Mouse (Mus musculus): ENCODE data around the gene Olfr812. TPM values are rescaled to one million over a fixed set of nuclear protein-coding genes. Genes with fewer than 3 reads are reported as not detected.
"Not testable (repeated sequence)": the region's sequence is repeated elsewhere in the genome, so short reads cannot be mapped to it uniquely, and the experiment has no call there.

The Olfr812 gene
- total RNA-seq (2021) = not detected
- long read RNA-seq, experiment 1 = 0 reads
- long read RNA-seq, experiment 2 = 0 reads

DNA sequence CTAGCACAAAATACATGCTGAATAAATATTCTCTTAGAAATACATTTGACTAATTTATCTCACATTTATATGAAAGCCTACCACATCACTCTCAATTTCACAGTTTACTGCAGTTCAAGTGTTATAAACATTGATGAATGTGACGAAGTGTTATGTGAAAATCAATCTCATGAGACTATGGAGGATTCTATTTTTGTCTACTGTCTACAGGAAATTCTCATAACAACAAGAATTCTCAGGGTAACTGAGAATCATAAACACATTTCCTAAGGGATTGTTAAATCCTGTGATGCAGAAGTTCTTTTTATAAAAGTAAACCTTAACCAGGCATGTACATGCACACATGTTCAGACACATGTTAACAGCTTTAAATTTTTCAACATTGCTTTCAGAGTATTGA, at the start of gene Olfr812:
Gene Olfr812, minus strand, starts transcription at position 101 of the 400 bp plus-strand sequence.
- no peak for DNase-seq (ENCODE audit: low spot score in 2 of 2)

DNA sequence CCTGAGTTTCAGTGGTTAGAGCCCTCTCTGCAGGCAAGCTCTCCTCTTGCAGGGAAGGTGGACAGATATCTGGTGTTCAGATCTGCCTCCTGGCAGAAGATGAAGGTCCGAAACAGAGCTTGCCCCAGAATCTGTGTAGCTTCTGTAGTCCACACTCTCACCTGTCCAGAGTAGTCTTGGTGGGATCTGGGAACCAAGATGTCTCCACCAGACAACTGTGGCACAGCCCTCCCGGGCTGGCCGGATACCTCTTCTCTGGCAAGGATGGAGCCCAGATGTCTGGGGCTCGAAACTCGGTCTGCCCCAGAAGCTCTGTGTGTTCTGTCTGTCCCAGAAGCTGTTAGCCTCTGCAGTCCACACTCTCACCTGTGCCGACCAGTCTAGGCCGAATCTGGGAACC, 40.0 kb upstream of the Olfr812 start:
- no peak for DNase-seq (ENCODE audit: low spot score in 2 of 2)

GRCm38 (mm10) chr10:129885496-129885895, 39.6 kb upstream of the Olfr812 start:
- not testable (repeated sequence) for DNase-seq (ENCODE audit: low spot score in 2 of 2)

- DNase-seq (ENCODE audit: low spot score in 2 of 2) = not testable (repeated sequence)
These were observed 33.9 kb upstream of the Olfr812 start, which contains the start of gene Olfr814 for GRCm38 (mm10) chr10:129879751-129880150. Gene Olfr814, minus strand, starts transcription at chr10:129879851.

DNA sequence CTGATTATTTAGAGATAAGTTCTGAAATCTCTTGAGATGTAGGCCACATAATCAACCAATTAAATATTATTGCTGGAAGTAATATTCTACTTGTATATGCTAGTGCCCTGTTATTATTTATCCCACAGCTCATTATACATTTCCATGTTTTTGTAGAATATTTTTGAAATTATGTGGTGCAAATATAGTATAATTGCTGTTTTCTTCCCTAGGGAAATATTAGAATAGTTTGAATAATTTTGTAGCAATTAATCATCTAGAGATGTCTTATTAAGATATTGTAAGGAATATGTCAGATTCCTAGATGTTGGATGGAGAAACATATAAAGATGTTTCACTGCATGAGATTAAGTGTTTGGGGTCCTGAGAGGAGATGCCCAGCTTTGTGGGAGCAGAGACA, 9.2 kb upstream of the Olfr812 start, which contains the start of gene Olfr813:
Gene Olfr813, plus strand, starts transcription at position 301 of the 400 bp plus-strand sequence.
- no peak for DNase-seq (ENCODE audit: low spot score in 2 of 2)

GRCm38 (mm10) chr10:129847343-129847742, 1.4 kb upstream of the Olfr812 start:
- DNase-seq (ENCODE audit: low spot score in 2 of 2) = no peak

DNA sequence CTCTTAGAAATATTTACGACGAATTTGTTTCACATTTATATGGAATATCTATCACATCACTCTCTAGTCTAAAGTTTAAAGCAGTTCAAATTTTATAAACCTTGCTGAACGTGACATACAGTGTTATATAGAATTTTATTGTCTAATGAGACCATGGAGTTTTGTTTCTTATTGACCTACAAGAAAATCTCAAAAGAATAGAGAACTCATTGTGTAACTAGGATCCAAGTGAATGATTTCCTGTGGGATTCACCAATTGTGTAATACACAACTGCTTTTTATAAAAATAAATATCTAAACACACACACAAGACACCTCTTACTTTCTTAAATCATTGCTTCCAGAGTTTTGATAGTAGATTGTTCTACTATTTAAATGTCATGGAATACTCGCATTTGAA, 41.6 kb downstream of the Olfr812 start, which contains the start of gene Olfr811:
Gene Olfr811, minus strand, starts transcription at position 101 of the 400 bp plus-strand sequence.
- no peak for DNase-seq (ENCODE audit: low spot score in 2 of 2)

DNA sequence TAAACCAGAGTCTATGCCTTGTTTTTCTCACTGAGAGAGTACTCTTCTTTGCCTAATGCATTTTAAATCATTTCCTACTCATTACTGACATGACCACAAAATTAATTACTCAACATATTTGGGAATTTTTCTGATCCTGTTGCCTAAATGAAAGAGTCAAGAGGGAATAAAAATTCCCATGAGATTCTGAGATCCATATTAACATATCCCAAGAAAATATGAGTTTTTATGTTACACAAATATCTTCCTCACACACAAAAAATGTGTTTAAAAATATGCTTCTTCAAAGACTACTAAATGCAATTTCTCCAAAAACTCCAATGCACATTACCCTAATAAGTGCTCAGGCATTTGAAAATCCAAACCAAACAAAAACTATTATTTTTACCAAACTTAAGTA, 51.1 kb downstream of the Olfr812 start, which contains the start of gene Olfr810:
Gene Olfr810, minus strand, starts transcription at position 101 of the 400 bp plus-strand sequence.
- DNase-seq (ENCODE audit: low spot score in 2 of 2) = no peak

Other genes with a start within 250 kb of the Olfr812 start
- gene Olfr796, start 233.5 kb downstream of the Olfr812 start, total RNA-seq (2021) = not detected
- gene Olfr798, start 218.2 kb downstream of the Olfr812 start, total RNA-seq (2021) = not detected
- gene Olfr799, start 208.6 kb downstream of the Olfr812 start, total RNA-seq (2021) = not detected
- gene Olfr800, start 188.4 kb downstream of the Olfr812 start, total RNA-seq (2021) = not detected
- gene Olfr801, start 172.2 kb downstream of the Olfr812 start, total RNA-seq (2021) = not detected
- gene Olfr802, start 157.9 kb downstream of the Olfr812 start, total RNA-seq (2021) = not detected
- gene Olfr803, start 151.8 kb downstream of the Olfr812 start, total RNA-seq (2021) = not detected
- gene Olfr804, start 142.9 kb downstream of the Olfr812 start, total RNA-seq (2021) = not detected
- not detected for gene Olfr805, start 116.7 kb downstream of the Olfr812 start, total RNA-seq (2021)
- gene Olfr806, start 104.2 kb downstream of the Olfr812 start, total RNA-seq (2021) = not detected
- gene Olfr807, start 88.3 kb downstream of the Olfr812 start, total RNA-seq (2021) = not detected
- gene Olfr808, start 80.6 kb downstream of the Olfr812 start, total RNA-seq (2021) = not detected
- gene Olfr809, start 71.5 kb downstream of the Olfr812 start, total RNA-seq (2021) = not detected
- not detected for gene Olfr810, start 51.2 kb downstream of the Olfr812 start, total RNA-seq (2021)
- not detected for gene Olfr811, start 41.7 kb downstream of the Olfr812 start, total RNA-seq (2021)
- not detected for gene Olfr813, start 9.3 kb upstream of the Olfr812 start, total RNA-seq (2021)
- gene Olfr814, start 33.8 kb upstream of the Olfr812 start, total RNA-seq (2021) = not detected
- not detected for gene Olfr815, start 59.8 kb upstream of the Olfr812 start, total RNA-seq (2021)
- gene Olfr816, start 69.5 kb upstream of the Olfr812 start, total RNA-seq (2021) = not detected
- not detected for gene Olfr818, start 103.0 kb upstream of the Olfr812 start, total RNA-seq (2021)
- gene Olfr819, start 121.2 kb upstream of the Olfr812 start, total RNA-seq (2021) = not detected
- not detected for gene Olfr247, start 130.0 kb upstream of the Olfr812 start, total RNA-seq (2021)
- not detected for gene Gm10310, start 139.0 kb upstream of the Olfr812 start, total RNA-seq (2021)
- not detected for gene Olfr820, start 166.5 kb upstream of the Olfr812 start, total RNA-seq (2021)
- gene Olfr821, start 184.3 kb upstream of the Olfr812 start, total RNA-seq (2021) = not detected
- gene Olfr822, start 225.1 kb upstream of the Olfr812 start, total RNA-seq (2021) = not detected

All from gastrocnemius, postnatal 4 days (tissue).